Mouse (Mus musculus): Measurements from ENCODE around the gene Scfd2. TPM values are rescaled to one million over a fixed set of nuclear protein-coding genes. Genes with fewer than 3 reads are reported as not detected.

Scfd2 gene
- polyA plus RNA-seq, 1 experiment, result 3.1 TPM

- 82% methylated on average over 4 of the region's 4 CpGs for WGBS
- Histone ChIP-seq H3K27ac (ENCODE audit: control insufficient read depth, insufficient read depth, low read depth, low read length, poor library complexity) (no peak overlapping the region), H3K4me1 (ENCODE audit: control insufficient read depth, insufficient read depth, low read length) (no peaks in the 10 kb centered on the region), H3K4me3 (replicated peaks; ENCODE audit: control insufficient read depth, low read depth, low read length) (no peak overlapping the region)
- TF ChIP-seq CTCF (IDR thresholded peaks at IDR 0.05; ENCODE audit: control insufficient read depth, insufficient read depth, low read length), result no peak
- no peak for TF ChIP-seq POLR2A (IDR thresholded peaks at IDR 0.05; ENCODE audit: borderline replicate concordance, control insufficient read depth, low read depth, low read length)
These were observed 245.3 kb downstream of the Scfd2 start for GRCm38 (mm10) chr5:74286301-74286700.

GRCm38 (mm10) chr5:74285764-74286163 is 245.8 kb downstream of the Scfd2 start:
- TF ChIP-seq POLR2A (IDR thresholded peaks at IDR 0.05; ENCODE audit: borderline replicate concordance, control insufficient read depth, low read depth, low read length) (no peak), CTCF (IDR thresholded peaks at IDR 0.05; ENCODE audit: control insufficient read depth, insufficient read depth, low read length) (no peak)
- Histone ChIP-seq H3K27ac (ENCODE audit: control insufficient read depth, insufficient read depth, low read depth, low read length, poor library complexity) (no peak overlapping the region), H3K4me3 (replicated peaks; ENCODE audit: control insufficient read depth, low read depth, low read length) (no peak overlapping the region), H3K4me1 (ENCODE audit: control insufficient read depth, insufficient read depth, low read length) (no peaks in the 10 kb centered on the region)
- WGBS, result 77% methylated on average over 7 of the region's 7 CpGs

DNA sequence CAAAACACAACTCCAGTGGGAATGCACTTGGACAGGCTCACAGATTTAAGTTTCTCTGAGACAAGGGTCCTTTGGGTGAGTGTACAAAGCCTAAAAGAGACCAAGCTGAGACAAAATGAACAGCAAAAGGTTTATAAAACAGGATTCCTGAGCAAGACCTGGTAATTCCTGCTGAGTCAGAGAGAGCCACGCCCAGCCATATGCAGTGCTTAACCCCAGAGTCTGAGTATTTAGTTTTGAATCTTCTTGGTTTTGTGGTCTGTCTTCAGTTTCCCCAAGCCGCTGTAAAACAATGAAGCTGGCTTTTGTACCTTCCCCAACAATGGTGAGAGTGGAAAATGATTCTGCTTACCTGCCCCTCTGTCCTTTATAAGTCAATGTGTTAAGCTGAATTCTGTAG is 246.3 kb downstream of the Scfd2 start:
- 17% methylated on average over 2 of the region's 2 CpGs for WGBS
- no peak overlapping the region for H3K4me3 ChIP-seq (replicated peaks; ENCODE audit: control insufficient read depth, low read depth, low read length)
- no peaks in the 10 kb centered on the region for H3K4me1 ChIP-seq (ENCODE audit: control insufficient read depth, insufficient read depth, low read length)
- TF ChIP-seq POLR2A (IDR thresholded peaks at IDR 0.05; ENCODE audit: borderline replicate concordance, control insufficient read depth, low read depth, low read length) (no peak), CTCF (IDR thresholded peaks at IDR 0.05; ENCODE audit: control insufficient read depth, insufficient read depth, low read length) (no peak)
- no peak overlapping the region for H3K27ac ChIP-seq (ENCODE audit: control insufficient read depth, insufficient read depth, low read depth, low read length, poor library complexity)

- Histone ChIP-seq H3K4me3 (replicated peaks; ENCODE audit: control insufficient read depth, low read depth, low read length) (no peak overlapping the region), H3K4me1 (ENCODE audit: control insufficient read depth, insufficient read depth, low read length) (no peaks in the 10 kb centered on the region), H3K27ac (ENCODE audit: control insufficient read depth, insufficient read depth, low read depth, low read length, poor library complexity) (no peak overlapping the region)
- WGBS, result 66% methylated on average over 8 of the region's 8 CpGs
- no peak for TF ChIP-seq POLR2A (IDR thresholded peaks at IDR 0.05; ENCODE audit: borderline replicate concordance, control insufficient read depth, low read depth, low read length)
- peak; percentile 32; the same call in 1 of the 2 replicates for TF ChIP-seq CTCF (IDR thresholded peaks at IDR 0.05; ENCODE audit: control insufficient read depth, insufficient read depth, low read length)
These were observed 248.0 kb downstream of the Scfd2 start for GRCm38 (mm10) chr5:74283545-74283944.

GRCm38 (mm10) chr5:74281480-74281879 is 250.1 kb downstream of the Scfd2 start:
- 85% methylated on average over 8 of the region's 8 CpGs for WGBS
- Histone ChIP-seq H3K27ac (ENCODE audit: control insufficient read depth, insufficient read depth, low read depth, low read length, poor library complexity) (no peak overlapping the region), H3K4me3 (replicated peaks; ENCODE audit: control insufficient read depth, low read depth, low read length) (no peak overlapping the region), H3K4me1 (ENCODE audit: control insufficient read depth, insufficient read depth, low read length) (no peaks in the 10 kb centered on the region)
- TF ChIP-seq CTCF (IDR thresholded peaks at IDR 0.05; ENCODE audit: control insufficient read depth, insufficient read depth, low read length) (no peak), POLR2A (IDR thresholded peaks at IDR 0.05; ENCODE audit: borderline replicate concordance, control insufficient read depth, low read depth, low read length) (no peak)

GRCm38 (mm10) chr5:74279673-74280072 is 251.9 kb downstream of the Scfd2 start:
- Histone ChIP-seq H3K4me1 (ENCODE audit: control insufficient read depth, insufficient read depth, low read length) (no peaks in the 10 kb centered on the region), H3K4me3 (replicated peaks; ENCODE audit: control insufficient read depth, low read depth, low read length) (no peak overlapping the region), H3K27ac (ENCODE audit: control insufficient read depth, insufficient read depth, low read depth, low read length, poor library complexity) (no peak overlapping the region)
- TF ChIP-seq POLR2A (IDR thresholded peaks at IDR 0.05; ENCODE audit: borderline replicate concordance, control insufficient read depth, low read depth, low read length), result no peak
- WGBS, result 80% methylated on average over 7 of the region's 7 CpGs

DNA sequence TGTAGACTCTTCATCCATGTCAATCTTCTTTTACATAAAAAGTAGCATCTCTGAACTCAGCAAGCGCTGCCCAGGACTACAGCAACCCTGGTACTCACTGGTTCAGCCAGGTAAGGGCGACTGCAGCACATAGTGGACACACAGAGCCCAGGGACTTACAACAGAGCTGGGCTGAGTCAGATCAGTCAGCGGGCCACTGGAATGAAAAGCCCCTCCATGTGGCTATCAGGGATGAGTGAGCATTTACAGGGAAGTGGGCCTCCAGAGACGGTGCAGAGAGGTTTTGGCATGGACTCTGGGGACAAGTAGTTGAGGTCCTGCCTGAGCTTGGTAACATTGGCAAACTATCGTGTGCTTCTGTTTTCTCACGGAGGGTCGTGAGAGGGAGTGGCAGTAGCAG is 253.1 kb downstream of the Scfd2 start:
- Histone ChIP-seq H3K4me1 (ENCODE audit: control insufficient read depth, insufficient read depth, low read length) (no peaks in the 10 kb centered on the region), H3K27ac (ENCODE audit: control insufficient read depth, insufficient read depth, low read depth, low read length, poor library complexity) (no peak overlapping the region), H3K4me3 (replicated peaks; ENCODE audit: control insufficient read depth, low read depth, low read length) (no peak overlapping the region)
- WGBS, result 78% methylated on average over 7 of the region's 7 CpGs
- TF ChIP-seq POLR2A (IDR thresholded peaks at IDR 0.05; ENCODE audit: borderline replicate concordance, control insufficient read depth, low read depth, low read length) (no peak), CTCF (IDR thresholded peaks at IDR 0.05; ENCODE audit: control insufficient read depth, insufficient read depth, low read length) (no peak)

- TF ChIP-seq POLR2A (IDR thresholded peaks at IDR 0.05; ENCODE audit: borderline replicate concordance, control insufficient read depth, low read depth, low read length) (no peak), CTCF (IDR thresholded peaks at IDR 0.05; ENCODE audit: control insufficient read depth, insufficient read depth, low read length) (peak; percentile 91)
- no peak overlapping the region for H3K4me3 ChIP-seq (replicated peaks; ENCODE audit: control insufficient read depth, low read depth, low read length)
- no peaks in the 10 kb centered on the region for H3K4me1 ChIP-seq (ENCODE audit: control insufficient read depth, insufficient read depth, low read length)
- H3K27ac ChIP-seq (ENCODE audit: control insufficient read depth, insufficient read depth, low read depth, low read length, poor library complexity), result no peak overlapping the region
- WGBS, result 5% methylated on average over 3 of the region's 3 CpGs
These were observed 253.8 kb downstream of the Scfd2 start for GRCm38 (mm10) chr5:74277712-74278111.

DNA sequence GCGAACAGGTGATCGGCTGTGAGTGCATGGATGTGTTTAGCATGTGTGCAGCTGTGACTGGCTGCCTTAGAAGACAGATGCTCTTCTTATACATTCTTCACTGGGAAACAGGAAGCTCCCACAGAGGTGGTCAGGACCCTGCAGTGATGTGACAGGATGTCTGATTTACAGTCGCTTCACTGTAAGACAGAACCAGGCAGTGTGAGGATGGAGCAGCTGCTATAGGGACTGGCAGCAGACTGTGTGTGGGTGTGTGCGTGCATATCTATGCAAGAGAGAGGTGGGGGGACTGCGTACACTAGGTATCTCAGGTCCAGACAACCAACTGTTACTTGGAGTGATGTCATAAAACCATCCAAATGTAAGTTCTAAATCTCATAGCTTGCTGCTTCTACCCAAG is 254.3 kb downstream of the Scfd2 start:
- TF ChIP-seq CTCF (IDR thresholded peaks at IDR 0.05; ENCODE audit: control insufficient read depth, insufficient read depth, low read length) (no peak), POLR2A (IDR thresholded peaks at IDR 0.05; ENCODE audit: borderline replicate concordance, control insufficient read depth, low read depth, low read length) (no peak)
- 86% methylated on average over 5 of the region's 5 CpGs for WGBS
- H3K4me1 ChIP-seq (ENCODE audit: control insufficient read depth, insufficient read depth, low read length), result no peaks in the 10 kb centered on the region
- H3K4me3 ChIP-seq (replicated peaks; ENCODE audit: control insufficient read depth, low read depth, low read length), result no peak overlapping the region
- H3K27ac ChIP-seq (ENCODE audit: control insufficient read depth, insufficient read depth, low read depth, low read length, poor library complexity), result no peak overlapping the region

Data from bone marrow, adult 2 months (tissue).